Mouse (Mus musculus) forebrain, embryonic 14.5 days (tissue): ENCODE measurements around the gene Kcna3. TPM values are rescaled to one million over a fixed set of nuclear protein-coding genes. Genes with fewer than 3 reads are reported as not detected.

Experiments used
- ATAC-seq: fragments of 200-750 bp; cut with Nextera tagmentation; 2 replicates; pipeline ENCODE4 v1.8.0; 2017; ENCODE audit warnings: mild to moderate bottlenecking, moderate library complexity
- DNase-seq: peaks from one replicate; pipeline ENCODE4 v3.0.0-alpha.2; 2015; ENCODE audit warnings: low spot score
- H3K27ac ChIP-seq: fragments of 300-500 bp; sonication (generic); 2 replicates; pipeline ENCODE4 v1.5.1; 2014; ENCODE audit warnings: low read depth, mild to moderate bottlenecking, control low read depth, low read length, moderate library complexity
- H3K27me3 ChIP-seq: fragments of 300-500 bp; sonication (generic); replicated peaks from 2 replicates; pipeline ENCODE4 v1.6.1; 2014; ENCODE audit warnings: low read length, control low read depth, mixed read lengths; ENCODE audit not compliant: control insufficient read depth, insufficient read depth
- H3K36me3 ChIP-seq: fragments of 300-500 bp; sonication (generic); 2 replicates; pipeline ENCODE4 v1.6.1; 2014; ENCODE audit warnings: low read length, control low read depth; ENCODE audit not compliant: control insufficient read depth, insufficient read depth
- H3K4me1 ChIP-seq: fragments of 300-500 bp; sonication (generic); 2 replicates; pipeline ENCODE4 v1.6.1; 2014; ENCODE audit warnings: antibody characterized with exemption, low read length, control low read depth; ENCODE audit not compliant: control insufficient read depth, insufficient read depth
- H3K4me2 ChIP-seq: fragments of 300-500 bp; sonication (generic); 2 replicates; pipeline ENCODE4 v1.6.1; 2014; ENCODE audit warnings: mild to moderate bottlenecking, control low read depth, low read length
- H3K4me3 ChIP-seq: fragments of 300-500 bp; sonication (generic); 2 replicates; pipeline ENCODE4 v1.5.1; 2014; ENCODE audit warnings: low read depth, low read length, control low read depth
- H3K9ac ChIP-seq: fragments of 300-500 bp; sonication (generic); 2 replicates; pipeline ENCODE4 v1.6.1; 2014; ENCODE audit warnings: mild to moderate bottlenecking, low read length, control low read depth, moderate library complexity
- H3K9me3 ChIP-seq: fragments of 300-500 bp; sonication (generic); replicated peaks from 2 replicates; pipeline ENCODE4 v1.6.1; 2016; ENCODE audit warnings: low read length, control low read depth, mixed read lengths; ENCODE audit not compliant: control insufficient read depth
- WGBS: fragments of 180-500 bp; shearing (Covaris S2); extraction: QIAGEN DNeasy Blood & Tissue Kit; methylation state at CpG from one replicate; pipeline ENCODE4 v1.1.7; 2014; 5-methylcytosine and 5-hydroxymethylcytosine counted together
- polyA plus RNA-seq: library from polyadenylated mRNA; unstranded; fragments of >200 nt; fragmentation: Nextera tagmentation; extraction: Ambion mirVana; gene quantifications from 2 replicates; pipeline ENCODE4 v1.2.1, GENCODE M21; 2014

Gene Kcna3
- 10.3 and 15.6 TPM in 2 replicates for polyA plus RNA-seq

DNA sequence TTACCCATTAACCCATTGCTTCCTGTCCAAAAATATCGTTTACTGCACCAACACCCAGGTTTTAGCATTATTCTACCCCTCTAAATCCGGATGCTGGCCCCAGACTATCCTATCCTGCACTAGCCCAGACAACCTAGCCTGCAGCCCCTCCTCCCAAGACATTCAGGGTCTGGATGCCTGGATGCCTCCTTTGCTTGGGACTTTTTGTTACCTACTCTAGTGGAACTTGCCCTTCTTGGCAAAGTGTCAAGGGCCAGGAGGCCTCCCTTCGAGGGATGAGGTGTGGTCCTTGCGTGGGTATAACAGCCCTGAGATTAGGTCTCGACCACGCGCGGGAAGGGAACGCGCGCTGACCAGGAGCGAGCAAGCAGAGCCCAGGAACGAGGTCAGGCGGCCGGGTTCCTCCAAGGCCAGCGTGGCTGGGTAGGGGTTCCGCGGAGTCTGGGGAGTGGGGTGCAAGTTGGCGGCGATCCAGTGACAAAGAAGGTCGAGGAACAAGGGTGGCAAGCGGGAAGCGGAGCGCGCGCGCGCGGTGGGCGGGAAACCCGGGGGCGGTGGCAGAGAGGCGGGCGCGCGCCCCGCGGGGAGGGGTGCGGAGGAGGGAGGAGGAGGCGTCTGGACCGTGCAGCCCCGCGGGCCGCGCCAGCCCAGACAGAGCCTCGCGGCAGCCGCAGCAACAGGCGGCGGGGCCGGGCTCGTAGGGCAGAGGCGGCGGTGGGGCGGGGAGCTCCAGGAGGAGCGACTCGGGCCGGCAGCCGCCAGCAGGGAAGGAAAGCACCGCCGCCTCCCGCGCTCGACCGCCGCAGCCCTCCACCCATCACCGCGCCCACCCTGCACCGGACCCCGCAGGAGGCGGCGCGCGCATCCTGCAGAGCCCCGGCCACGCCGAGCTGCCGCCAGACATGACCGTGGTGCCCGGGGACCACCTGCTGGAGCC is at the start of gene Kcna3:
TSS of gene Kcna3 (plus strand) at position 649 of the 937 bp plus-strand sequence.
- no peaks in the 10 kb centered on the region for H3K36me3 ChIP-seq
- H3K27ac ChIP-seq = peak within 1 kb of the TSS; percentile 90
- H3K4me1 ChIP-seq = peaks cover 24% of the 10 kb centered on the region
- H3K4me2 ChIP-seq = peak within 1 kb of the TSS; percentile 77
- H3K4me3 ChIP-seq = peak within 1 kb of the TSS; percentile 86
- H3K9me3 ChIP-seq = no peaks in the 10 kb centered on the region
- peak within 1 kb of the TSS; percentile 83 for H3K9ac ChIP-seq
- peak; percentile 93 for ATAC-seq
- peak; percentile 91 for DNase-seq
- H3K27me3 ChIP-seq = no peaks in the 10 kb centered on the region
- WGBS = under 1% methylated on average over 53 of the region's 80 CpGs

- Histone ChIP-seq H3K9ac (no peak overlapping the region), H3K9me3 (no peaks in the 10 kb centered on the region), H3K4me2 (no peak overlapping the region), H3K27ac (no peak overlapping the region), H3K27me3 (no peaks in the 10 kb centered on the region), H3K4me3 (no peak overlapping the region), H3K36me3 (no peaks in the 10 kb centered on the region), H3K4me1 (no peaks in the 10 kb centered on the region)
- ATAC-seq (no peak), DNase-seq (no peak)
- 94% methylated on average over 1 of the region's 1 CpGs for WGBS
These were observed 44.6 kb upstream of the Kcna3 start for GRCm38 (mm10) chr3:106991334-106991733.

GRCm38 (mm10) chr3:106995347-106995746 is 40.6 kb upstream of the Kcna3 start:
- WGBS = 60% methylated on average over 1 of the region's 1 CpGs
- Histone ChIP-seq H3K9me3 (no peaks in the 10 kb centered on the region), H3K9ac (no peak overlapping the region), H3K36me3 (no peaks in the 10 kb centered on the region), H3K4me3 (no peak overlapping the region), H3K27ac (no peak overlapping the region), H3K4me1 (no peaks in the 10 kb centered on the region), H3K4me2 (no peak overlapping the region), H3K27me3 (no peaks in the 10 kb centered on the region)
- DNase-seq (no peak), ATAC-seq (no peak)

DNA sequence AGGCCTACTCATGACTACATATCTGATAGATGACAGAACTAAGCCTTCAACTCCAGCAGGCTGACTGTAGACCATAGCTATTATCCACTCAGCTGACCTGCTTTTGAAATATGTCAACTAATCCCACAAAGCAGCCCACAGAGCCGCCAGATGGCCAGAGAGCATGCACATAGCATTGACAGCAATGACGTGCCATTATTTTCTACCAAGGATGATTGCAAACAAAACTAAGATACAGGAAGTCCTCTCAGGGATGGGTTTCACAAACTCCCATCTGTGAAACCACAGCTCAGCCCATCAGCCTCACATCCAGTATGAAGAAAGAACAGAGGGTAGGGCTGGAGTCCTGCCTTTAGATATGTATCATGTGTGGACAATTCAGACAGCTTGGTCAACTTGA is 39.8 kb upstream of the Kcna3 start:
- DNase-seq (no peak), ATAC-seq (no peak)
- Histone ChIP-seq H3K9ac (no peak overlapping the region), H3K4me3 (no peak overlapping the region), H3K4me2 (no peak overlapping the region), H3K9me3 (no peaks in the 10 kb centered on the region), H3K4me1 (no peaks in the 10 kb centered on the region), H3K27me3 (no peaks in the 10 kb centered on the region), H3K27ac (no peak overlapping the region), H3K36me3 (no peaks in the 10 kb centered on the region)
- 78% methylated on average over 2 of the region's 2 CpGs for WGBS

GRCm38 (mm10) chr3:106998370-106998769 is 37.6 kb upstream of the Kcna3 start:
- Histone ChIP-seq H3K9ac (no peak overlapping the region), H3K9me3 (no peaks in the 10 kb centered on the region), H3K4me1 (peaks cover 5% of the 10 kb centered on the region; the same call in 1 of the 2 replicates), H3K27ac (no peak overlapping the region; the same call in 1 of the 2 replicates), H3K27me3 (no peaks in the 10 kb centered on the region), H3K4me3 (no peak overlapping the region), H3K4me2 (no peak overlapping the region), H3K36me3 (no peaks in the 10 kb centered on the region)
- DNase-seq = peak; percentile 73
- ATAC-seq = peak; percentile 83
- 41% methylated on average over 1 of the region's 1 CpGs for WGBS

GRCm38 (mm10) chr3:107000165-107000564 is 35.8 kb upstream of the Kcna3 start:
- no peak overlapping the region for H3K9ac ChIP-seq
- peaks cover 5% of the 10 kb centered on the region; the same call in 1 of the 2 replicates for H3K4me1 ChIP-seq
- H3K36me3 ChIP-seq = no peaks in the 10 kb centered on the region
- WGBS = 47% methylated on average over 2 of the region's 2 CpGs
- no peak overlapping the region for H3K4me2 ChIP-seq
- H3K27ac ChIP-seq = no peak overlapping the region
- H3K27me3 ChIP-seq = no peaks in the 10 kb centered on the region
- ATAC-seq (no peak), DNase-seq (no peak)
- no peaks in the 10 kb centered on the region for H3K9me3 ChIP-seq
- H3K4me3 ChIP-seq = no peak overlapping the region

DNA sequence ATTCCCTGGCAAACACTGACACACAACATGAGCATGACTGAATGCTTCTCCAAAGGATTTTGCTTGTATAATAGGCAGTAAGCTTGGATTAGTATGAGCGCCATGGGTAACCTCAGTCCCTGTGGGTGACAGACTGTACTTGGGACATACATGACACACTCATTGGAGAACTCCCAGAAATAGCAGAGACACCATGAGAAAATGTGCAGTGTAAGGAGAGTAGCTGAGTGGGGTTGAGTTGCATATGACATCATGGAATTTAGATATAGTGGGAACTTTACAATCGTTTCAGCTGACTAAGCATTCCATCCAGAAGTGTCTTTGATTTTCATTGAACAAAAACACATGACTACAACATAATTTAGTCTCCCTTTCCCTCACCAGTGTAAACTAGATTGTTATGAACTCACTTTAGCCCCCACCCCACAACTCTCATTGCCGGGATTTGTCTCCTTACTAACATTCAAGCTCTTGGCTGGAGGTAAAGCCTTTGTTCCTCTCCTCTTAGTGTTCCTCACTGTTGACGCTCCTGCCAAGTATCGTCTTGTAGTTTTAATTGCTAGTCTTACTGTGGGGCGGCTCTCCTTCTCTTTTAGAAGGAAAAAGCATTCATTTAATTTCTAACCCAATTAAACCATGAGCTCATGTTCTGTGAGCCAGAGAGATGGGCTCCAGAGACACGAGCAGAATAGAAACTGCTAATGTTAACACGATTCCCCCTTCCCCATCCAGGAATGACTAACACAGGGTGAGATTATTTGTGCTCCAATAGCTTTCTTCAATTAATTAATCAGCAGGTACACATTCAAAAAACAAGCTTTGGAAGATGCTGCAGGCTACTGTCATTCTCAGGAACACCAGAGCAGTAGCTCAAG is 33.5 kb upstream of the Kcna3 start:
- Histone ChIP-seq H3K4me2 (no peak overlapping the region), H3K4me1 (peaks cover 5% of the 10 kb centered on the region), H3K27me3 (no peaks in the 10 kb centered on the region), H3K36me3 (no peaks in the 10 kb centered on the region), H3K9ac (no peak overlapping the region), H3K4me3 (no peak overlapping the region), H3K27ac (peak overlapping the region; percentile 46; the same call in 1 of the 2 replicates), H3K9me3 (no peaks in the 10 kb centered on the region)
- 19% methylated on average over 8 of the region's 8 CpGs for WGBS
- DNase-seq (peak; percentile 74), ATAC-seq (peak; percentile 65)

- H3K4me3 ChIP-seq = no peak overlapping the region
- no peak overlapping the region for H3K4me2 ChIP-seq
- H3K9me3 ChIP-seq = no peaks in the 10 kb centered on the region
- WGBS = 73% methylated on average over 4 of the region's 4 CpGs
- H3K9ac ChIP-seq = no peak overlapping the region
- H3K27me3 ChIP-seq = no peaks in the 10 kb centered on the region
- H3K36me3 ChIP-seq = no peaks in the 10 kb centered on the region
- no peak for ATAC-seq
- no peak for DNase-seq
- H3K27ac ChIP-seq = no peak overlapping the region
- no peaks in the 10 kb centered on the region; the same call in 1 of the 2 replicates for H3K4me1 ChIP-seq
These were observed 26.5 kb upstream of the Kcna3 start for GRCm38 (mm10) chr3:107009329-107010076.
